Mouse (Mus musculus) MN1 (cell line): Measurements from ENCODE around the gene Rapgef5.

Source experiments
- DNase-seq: peaks from one replicate; pipeline ENCODE4 v3.0.0-alpha.2; 2016; ENCODE audit warnings: low spot score

The Rapgef5 gene

GRCm38 (mm10) chr12:117516179-117516578 lies at the start of gene Rapgef5:
Rapgef5 (plus strand) TSS chr12:117516479.
- no peak for DNase-seq

GRCm38 (mm10) chr12:117468329-117468728 lies 48.0 kb upstream of the Rapgef5 start:
- no peak for DNase-seq

- DNase-seq, result no peak
Observed at GRCm38 (mm10) chr12:117479014-117479413, 37.3 kb upstream of the Rapgef5 start.

GRCm38 (mm10) chr12:117479680-117480079 lies 36.6 kb upstream of the Rapgef5 start:
- DNase-seq, result no peak

GRCm38 (mm10) chr12:117480958-117481357 lies 35.3 kb upstream of the Rapgef5 start:
- DNase-seq, result peak; percentile 6

- DNase-seq, result no peak
Observed at GRCm38 (mm10) chr12:117482665-117483064, 33.6 kb upstream of the Rapgef5 start.

GRCm38 (mm10) chr12:117486118-117487057 lies 29.9 kb upstream of the Rapgef5 start:
- DNase-seq, result no peak

GRCm38 (mm10) chr12:117496501-117497176 lies 19.6 kb upstream of the Rapgef5 start:
- DNase-seq, result no peak

- no peak for DNase-seq
Observed at GRCm38 (mm10) chr12:117497361-117497760, 18.9 kb upstream of the Rapgef5 start.

GRCm38 (mm10) chr12:117499242-117499641 lies 17.0 kb upstream of the Rapgef5 start:
- no peak for DNase-seq

- no peak for DNase-seq
Observed at GRCm38 (mm10) chr12:117501180-117501579, 15.1 kb upstream of the Rapgef5 start.

- DNase-seq, result no peak
Observed at GRCm38 (mm10) chr12:117502834-117503233, 13.4 kb upstream of the Rapgef5 start.

GRCm38 (mm10) chr12:117505163-117505562 lies 11.1 kb upstream of the Rapgef5 start:
- DNase-seq, result no peak

- DNase-seq, result no peak
Observed at GRCm38 (mm10) chr12:117507772-117508171, 8.5 kb upstream of the Rapgef5 start.

GRCm38 (mm10) chr12:117509919-117510318 lies 6.4 kb upstream of the Rapgef5 start:
- DNase-seq, result no peak

GRCm38 (mm10) chr12:117512468-117512867 lies 3.8 kb upstream of the Rapgef5 start:
- DNase-seq, result no peak

GRCm38 (mm10) chr12:117513150-117513932 lies 2.9 kb upstream of the Rapgef5 start:
- no peak for DNase-seq

GRCm38 (mm10) chr12:117517275-117517936 lies 1.1 kb downstream of the Rapgef5 start:
- no peak for DNase-seq

- no peak for DNase-seq
Observed at GRCm38 (mm10) chr12:117524311-117525013, 8.2 kb downstream of the Rapgef5 start.

GRCm38 (mm10) chr12:117527889-117528288 lies 11.6 kb downstream of the Rapgef5 start:
- no peak for DNase-seq

GRCm38 (mm10) chr12:117528509-117529145 lies 12.3 kb downstream of the Rapgef5 start:
- DNase-seq, result no peak
